Mouse (Mus musculus): ENCODE measurements around the gene Pcid2. TPM values are rescaled to one million over a fixed set of nuclear protein-coding genes. Genes with fewer than 3 reads are reported as not detected.

Gene Pcid2
- 29.1 and 30.1 TPM in 2 replicates for polyA plus RNA-seq (2014; fragmentation: Nextera tagmentation; extraction: Ambion mirVana)

GRCm38 (mm10) chr8:13105087-13105881 is at the start of gene Pcid2, which contains the start of gene Cul4a:
Pcid2 (minus strand) TSS chr8:13105459.
Cul4a (plus strand) TSS chr8:13105621.
- H3K27ac ChIP-seq (ENCODE audit: low read depth, low read length): peak within 1 kb of the TSS; percentile 96
- ATAC-seq (replicated peaks; ENCODE audit: insufficient number of reproducible peaks, low FRiP score, low TSS enrichment): peak; percentile 98
- under 1% methylated on average over 75 of the region's 87 CpGs for WGBS (ENCODE audit: insufficient replicate concordance)
- no peaks in the 10 kb centered on the region for H3K27me3 ChIP-seq (ENCODE audit: control insufficient read depth, insufficient read depth, low read length)
- H3K9me3 ChIP-seq (replicated peaks; ENCODE audit: control insufficient read depth, low read length): no peaks in the 10 kb centered on the region
- peaks cover 25% of the 10 kb centered on the region for H3K4me1 ChIP-seq (ENCODE audit: control insufficient read depth, insufficient read depth, low read length)
- H3K36me3 ChIP-seq (ENCODE audit: control insufficient read depth, insufficient read depth, low read length): no peaks in the 10 kb centered on the region
- H3K9ac ChIP-seq (ENCODE audit: low read depth, low read length): peak within 1 kb of the TSS; percentile 96
- peak within 1 kb of the TSS; percentile 92 for H3K4me2 ChIP-seq
- H3K4me3 ChIP-seq (ENCODE audit: low read depth, low read length): peak within 1 kb of the TSS; percentile 98

- no peak for ATAC-seq (replicated peaks; ENCODE audit: insufficient number of reproducible peaks, low FRiP score, low TSS enrichment)
- Histone ChIP-seq H3K27me3 (ENCODE audit: control insufficient read depth, insufficient read depth, low read length) (no peaks in the 10 kb centered on the region), H3K4me2 (no peak overlapping the region), H3K36me3 (ENCODE audit: control insufficient read depth, insufficient read depth, low read length) (peaks cover 4% of the 10 kb centered on the region), H3K9me3 (replicated peaks; ENCODE audit: control insufficient read depth, low read length) (no peaks in the 10 kb centered on the region), H3K27ac (ENCODE audit: low read depth, low read length) (no peak overlapping the region), H3K4me1 (ENCODE audit: control insufficient read depth, insufficient read depth, low read length) (peaks cover 3% of the 10 kb centered on the region; the same call in 1 of the 2 replicates), H3K9ac (ENCODE audit: low read depth, low read length) (no peak overlapping the region), H3K4me3 (ENCODE audit: low read depth, low read length) (no peak overlapping the region)
- 77% methylated on average over 9 of the region's 9 CpGs for WGBS (ENCODE audit: insufficient replicate concordance)
These were observed 48.8 kb upstream of the Pcid2 start for GRCm38 (mm10) chr8:13154099-13154498.

GRCm38 (mm10) chr8:13150929-13151328 is 45.7 kb upstream of the Pcid2 start:
- H3K9ac ChIP-seq (ENCODE audit: low read depth, low read length): 0 out of 2 replicates have a peak overlapping the region, but pooled peaks have one; percentile 22
- H3K27ac ChIP-seq (ENCODE audit: low read depth, low read length): no peak overlapping the region
- no peak overlapping the region for H3K4me2 ChIP-seq
- H3K4me1 ChIP-seq (ENCODE audit: control insufficient read depth, insufficient read depth, low read length): no peaks in the 10 kb centered on the region
- 69% methylated on average over 2 of the region's 2 CpGs for WGBS (ENCODE audit: insufficient replicate concordance)
- H3K36me3 ChIP-seq (ENCODE audit: control insufficient read depth, insufficient read depth, low read length): peaks cover 17% of the 10 kb centered on the region
- no peak overlapping the region for H3K4me3 ChIP-seq (ENCODE audit: low read depth, low read length)
- H3K9me3 ChIP-seq (replicated peaks; ENCODE audit: control insufficient read depth, low read length): no peaks in the 10 kb centered on the region
- no peaks in the 10 kb centered on the region for H3K27me3 ChIP-seq (ENCODE audit: control insufficient read depth, insufficient read depth, low read length)
- ATAC-seq (replicated peaks; ENCODE audit: insufficient number of reproducible peaks, low FRiP score, low TSS enrichment): no peak; the same call in 1 of the 2 replicates

- 57% methylated on average over 5 of the region's 5 CpGs for WGBS (ENCODE audit: insufficient replicate concordance)
- H3K4me3 ChIP-seq (ENCODE audit: low read depth, low read length): no peak overlapping the region
- H3K36me3 ChIP-seq (ENCODE audit: control insufficient read depth, insufficient read depth, low read length): peaks cover 20% of the 10 kb centered on the region
- H3K27me3 ChIP-seq (ENCODE audit: control insufficient read depth, insufficient read depth, low read length): no peaks in the 10 kb centered on the region
- ATAC-seq (replicated peaks; ENCODE audit: insufficient number of reproducible peaks, low FRiP score, low TSS enrichment): no peak
- no peak overlapping the region for H3K4me2 ChIP-seq
- no peak overlapping the region for H3K9ac ChIP-seq (ENCODE audit: low read depth, low read length)
- H3K4me1 ChIP-seq (ENCODE audit: control insufficient read depth, insufficient read depth, low read length): no peaks in the 10 kb centered on the region
- H3K27ac ChIP-seq (ENCODE audit: low read depth, low read length): no peak overlapping the region
- H3K9me3 ChIP-seq (replicated peaks; ENCODE audit: control insufficient read depth, low read length): no peaks in the 10 kb centered on the region
These were observed 44.6 kb upstream of the Pcid2 start for GRCm38 (mm10) chr8:13149866-13150265.

- no peaks in the 10 kb centered on the region for H3K27me3 ChIP-seq (ENCODE audit: control insufficient read depth, insufficient read depth, low read length)
- H3K4me1 ChIP-seq (ENCODE audit: control insufficient read depth, insufficient read depth, low read length): no peaks in the 10 kb centered on the region
- no peaks in the 10 kb centered on the region for H3K9me3 ChIP-seq (replicated peaks; ENCODE audit: control insufficient read depth, low read length)
- H3K36me3 ChIP-seq (ENCODE audit: control insufficient read depth, insufficient read depth, low read length): peaks cover 23% of the 10 kb centered on the region
- H3K27ac ChIP-seq (ENCODE audit: low read depth, low read length): no peak overlapping the region
- H3K4me3 ChIP-seq (ENCODE audit: low read depth, low read length): no peak overlapping the region
- ATAC-seq (replicated peaks; ENCODE audit: insufficient number of reproducible peaks, low FRiP score, low TSS enrichment): no peak
- no peak overlapping the region for H3K9ac ChIP-seq (ENCODE audit: low read depth, low read length)
- no peak overlapping the region for H3K4me2 ChIP-seq
- WGBS (ENCODE audit: insufficient replicate concordance): 96% methylated on average over 2 of the region's 2 CpGs
These were observed 44.0 kb upstream of the Pcid2 start for GRCm38 (mm10) chr8:13149287-13149686.

- Histone ChIP-seq H3K4me1 (ENCODE audit: control insufficient read depth, insufficient read depth, low read length) (no peaks in the 10 kb centered on the region), H3K9me3 (replicated peaks; ENCODE audit: control insufficient read depth, low read length) (no peaks in the 10 kb centered on the region), H3K27me3 (ENCODE audit: control insufficient read depth, insufficient read depth, low read length) (no peaks in the 10 kb centered on the region), H3K36me3 (ENCODE audit: control insufficient read depth, insufficient read depth, low read length) (peaks cover 25% of the 10 kb centered on the region), H3K4me3 (ENCODE audit: low read depth, low read length) (no peak overlapping the region), H3K4me2 (no peak overlapping the region), H3K9ac (ENCODE audit: low read depth, low read length) (no peak overlapping the region), H3K27ac (ENCODE audit: low read depth, low read length) (no peak overlapping the region)
- no peak for ATAC-seq (replicated peaks; ENCODE audit: insufficient number of reproducible peaks, low FRiP score, low TSS enrichment)
- WGBS (ENCODE audit: insufficient replicate concordance): 88% methylated on average over 2 of the region's 2 CpGs
These were observed 43.2 kb upstream of the Pcid2 start for GRCm38 (mm10) chr8:13148476-13148875.

- 80% methylated on average over 5 of the region's 5 CpGs for WGBS (ENCODE audit: insufficient replicate concordance)
- no peak overlapping the region for H3K9ac ChIP-seq (ENCODE audit: low read depth, low read length)
- H3K27ac ChIP-seq (ENCODE audit: low read depth, low read length): no peak overlapping the region
- H3K27me3 ChIP-seq (ENCODE audit: control insufficient read depth, insufficient read depth, low read length): no peaks in the 10 kb centered on the region
- H3K4me3 ChIP-seq (ENCODE audit: low read depth, low read length): no peak overlapping the region
- ATAC-seq (replicated peaks; ENCODE audit: insufficient number of reproducible peaks, low FRiP score, low TSS enrichment): no peak
- H3K4me2 ChIP-seq: no peak overlapping the region
- H3K4me1 ChIP-seq (ENCODE audit: control insufficient read depth, insufficient read depth, low read length): no peaks in the 10 kb centered on the region
- H3K9me3 ChIP-seq (replicated peaks; ENCODE audit: control insufficient read depth, low read length): no peaks in the 10 kb centered on the region
- H3K36me3 ChIP-seq (ENCODE audit: control insufficient read depth, insufficient read depth, low read length): peaks cover 64% of the 10 kb centered on the region
These were observed 36.4 kb upstream of the Pcid2 start for GRCm38 (mm10) chr8:13141681-13142080.

- no peak overlapping the region for H3K4me2 ChIP-seq
- H3K36me3 ChIP-seq (ENCODE audit: control insufficient read depth, insufficient read depth, low read length): peaks cover 62% of the 10 kb centered on the region
- no peak overlapping the region for H3K4me3 ChIP-seq (ENCODE audit: low read depth, low read length)
- H3K27me3 ChIP-seq (ENCODE audit: control insufficient read depth, insufficient read depth, low read length): no peaks in the 10 kb centered on the region
- no peaks in the 10 kb centered on the region for H3K4me1 ChIP-seq (ENCODE audit: control insufficient read depth, insufficient read depth, low read length)
- H3K27ac ChIP-seq (ENCODE audit: low read depth, low read length): no peak overlapping the region
- no peak overlapping the region for H3K9ac ChIP-seq (ENCODE audit: low read depth, low read length)
- 90% methylated on average over 6 of the region's 6 CpGs for WGBS (ENCODE audit: insufficient replicate concordance)
- no peaks in the 10 kb centered on the region for H3K9me3 ChIP-seq (replicated peaks; ENCODE audit: control insufficient read depth, low read length)
- ATAC-seq (replicated peaks; ENCODE audit: insufficient number of reproducible peaks, low FRiP score, low TSS enrichment): no peak
These were observed 34.5 kb upstream of the Pcid2 start for GRCm38 (mm10) chr8:13139641-13140182.
